Mouse (Mus musculus) spleen, adult 2 months (tissue): ENCODE data around the gene Cog5.

Source experiments
- CTCF ChIP-seq: fragments of 200-500 bp; IDR thresholded peaks from 2 replicates; pipeline ENCODE4 v1.5.1; 2011; ENCODE audit warnings: mild to moderate bottlenecking, inconsistent platforms; ENCODE audit not compliant: insufficient read depth, insufficient read length, insufficient replicate concordance; ENCODE audit errors: extremely low read depth
- POLR2A ChIP-seq: fragments of 200-500 bp; IDR thresholded peaks from 2 replicates; pipeline ENCODE4 v1.6.1; 2011; ENCODE audit warnings: low read depth, low read length, inconsistent platforms

- TF ChIP-seq POLR2A (no peak), CTCF (no peak)
Measured at GRCm38 (mm10) chr12:31635240-31635607, 19.4 kb upstream of the Cog5 start.
